Mouse (Mus musculus) forebrain, embryonic 12.5 days (tissue): ENCODE results near the gene Cfp. TPM values are rescaled to one million over a fixed set of nuclear protein-coding genes. Genes with fewer than 3 reads are reported as not detected.

Experiments used
- ATAC-seq: fragments of 200-750 bp; cut with Nextera tagmentation; 2 replicates; pipeline ENCODE4 v1.8.0; 2017; ENCODE audit warnings: moderate TSS enrichment; ENCODE audit not compliant: low FRiP score
- H3K27ac ChIP-seq: fragments of 300-500 bp; sonication (generic); 2 replicates; pipeline ENCODE4 v1.5.1; 2016; ENCODE audit warnings: mild to moderate bottlenecking
- H3K27me3 ChIP-seq: fragments of 300-500 bp; sonication (generic); 2 replicates; pipeline ENCODE4 v1.6.1; 2016; ENCODE audit warnings: mild to moderate bottlenecking
- H3K36me3 ChIP-seq: fragments of 300-500 bp; sonication (generic); replicated peaks from 2 replicates; pipeline ENCODE4 v1.6.1; 2016; ENCODE audit warnings: mild to moderate bottlenecking
- H3K4me1 ChIP-seq: fragments of 300-500 bp; sonication (generic); 2 replicates; pipeline ENCODE4 v1.6.1; 2016
- H3K4me2 ChIP-seq: fragments of 300-500 bp; sonication (generic); 2 replicates; pipeline ENCODE4 v1.6.1; 2016; ENCODE audit warnings: mild to moderate bottlenecking, moderate library complexity
- H3K4me3 ChIP-seq: fragments of 300-500 bp; sonication (generic); replicated peaks from 2 replicates; pipeline ENCODE4 v1.5.1; 2016; ENCODE audit warnings: mild to moderate bottlenecking
- H3K9ac ChIP-seq: fragments of 300-500 bp; sonication (generic); 2 replicates; pipeline ENCODE4 v1.6.1; 2016; ENCODE audit warnings: mild to moderate bottlenecking
- H3K9me3 ChIP-seq: fragments of 300-500 bp; sonication (generic); 2 replicates; pipeline ENCODE4 v1.6.1; 2016
- WGBS: fragments of 180-500 bp; shearing (Covaris S2); methylation state at CpG from one replicate; pipeline ENCODE4 v1.1.7; 2016; 5-methylcytosine and 5-hydroxymethylcytosine counted together
- polyA plus RNA-seq: library from polyadenylated mRNA; unstranded; fragments of >200 nt; fragmentation: Nextera tagmentation; extraction: Ambion mirVana; gene quantifications from 2 replicates; pipeline ENCODE4 v1.2.1, GENCODE M21; 2016

The Cfp gene
- polyA plus RNA-seq, 1 experiment from 2014 or later = 4.2 TPM

DNA sequence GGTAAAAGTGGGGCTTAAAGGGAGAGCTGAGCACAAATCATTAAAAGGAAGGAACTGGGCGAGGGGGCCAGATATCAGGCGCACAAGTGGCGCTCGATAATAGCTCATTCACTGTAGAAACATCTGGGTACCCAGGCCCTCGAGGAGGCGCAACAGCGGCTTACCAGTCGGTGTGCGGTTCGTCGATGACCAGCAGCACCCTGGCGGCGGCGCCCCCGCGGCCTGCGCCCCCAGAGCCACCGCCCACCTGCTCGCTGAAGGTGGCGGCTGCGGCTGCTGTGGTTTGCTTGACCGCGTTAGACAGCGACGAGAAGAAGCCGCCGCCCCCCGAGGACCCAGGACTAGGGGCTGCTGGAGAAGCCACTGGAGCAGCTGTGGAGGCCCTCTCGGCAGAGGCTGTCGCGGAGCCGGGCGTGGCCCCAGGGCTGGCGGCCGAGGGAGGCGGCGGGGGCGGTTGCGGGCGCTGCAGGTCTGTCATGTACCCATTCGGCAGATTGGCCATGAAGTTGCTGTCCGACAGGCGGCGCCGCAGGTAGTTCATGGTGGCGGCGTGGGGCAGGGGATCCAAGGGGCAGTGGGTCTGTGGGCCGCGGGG is 11.0 kb downstream of the Cfp start:
- Histone ChIP-seq H3K4me2 (peak overlapping the region; percentile 65), H3K36me3 (0 out of 2 replicates have a peak, but pooled peaks cover 2% of the 10 kb centered on the region), H3K4me1 (no peaks in the 10 kb centered on the region), H3K9me3 (no peaks in the 10 kb centered on the region), H3K27me3 (no peaks in the 10 kb centered on the region), H3K27ac (0 out of 2 replicates have a peak overlapping the region, but pooled peaks have one; percentile 36), H3K9ac (peak overlapping the region; percentile 56), H3K4me3 (peak overlapping the region; percentile 52)
- ATAC-seq = peak; percentile 74
- 17% methylated on average over 47 of the region's 49 CpGs for WGBS

DNA sequence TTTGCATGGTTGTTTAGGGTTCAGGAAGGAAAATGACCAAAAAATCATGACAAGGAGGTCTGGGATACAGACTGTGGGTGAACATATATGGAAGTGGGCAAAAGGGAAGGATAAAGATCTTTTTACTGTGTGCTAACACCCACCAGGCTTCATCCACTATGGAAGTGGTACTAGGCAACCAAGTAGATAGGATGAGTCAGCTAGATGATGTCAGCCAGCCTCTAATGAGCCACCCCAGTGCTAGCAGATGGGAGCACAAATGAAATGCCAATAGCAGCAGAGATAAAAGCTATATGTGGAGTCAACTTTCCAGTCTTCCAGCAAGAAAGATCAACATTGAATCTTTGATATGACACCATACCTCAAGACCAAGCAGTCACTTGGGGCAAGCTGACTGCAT is 16.3 kb downstream of the Cfp start:
- Histone ChIP-seq H3K27me3 (no peaks in the 10 kb centered on the region), H3K36me3 (no peaks in the 10 kb centered on the region), H3K9me3 (no peaks in the 10 kb centered on the region), H3K4me2 (no peak overlapping the region), H3K4me3 (no peak overlapping the region), H3K27ac (no peak overlapping the region), H3K4me1 (no peaks in the 10 kb centered on the region), H3K9ac (no peak overlapping the region)
- ATAC-seq = no peak

GRCm38 (mm10) chrX:20913726-20914125 is 17.6 kb downstream of the Cfp start:
- WGBS = 83% methylated on average over 6 of the region's 6 CpGs
- no peaks in the 10 kb centered on the region; the same call in 1 of the 2 replicates for H3K36me3 ChIP-seq

GRCm38 (mm10) chrX:20910074-20910473 is 21.3 kb downstream of the Cfp start:
- no peaks in the 10 kb centered on the region; the same call in 1 of the 2 replicates for H3K36me3 ChIP-seq
- no peak overlapping the region for H3K9ac ChIP-seq
- no peaks in the 10 kb centered on the region for H3K4me1 ChIP-seq
- no peak for ATAC-seq
- WGBS = 55% methylated on average over 3 of the region's 3 CpGs
- H3K27ac ChIP-seq = no peak overlapping the region
- H3K4me2 ChIP-seq = no peak overlapping the region
- H3K9me3 ChIP-seq = no peaks in the 10 kb centered on the region
- H3K27me3 ChIP-seq = no peaks in the 10 kb centered on the region
- no peak overlapping the region for H3K4me3 ChIP-seq

More at GRCm38 (mm10) chrX:20913726-20914125, 17.6 kb downstream of the Cfp start:
- no peak overlapping the region for H3K4me3 ChIP-seq
- no peaks in the 10 kb centered on the region for H3K4me1 ChIP-seq
- H3K27ac ChIP-seq = no peak overlapping the region
- no peaks in the 10 kb centered on the region for H3K9me3 ChIP-seq
- no peak for ATAC-seq
- H3K9ac ChIP-seq = no peak overlapping the region
- H3K4me2 ChIP-seq = no peak overlapping the region
- H3K27me3 ChIP-seq = no peaks in the 10 kb centered on the region

Other genes starting within 250 kb of the Cfp start
- 136 and 142 TPM in 2 replicates for gene Cdk16, start 243.6 kb downstream of the Cfp start, polyA plus RNA-seq
- 72.8 and 77.7 TPM in 2 replicates for gene Usp11, start 227.6 kb downstream of the Cfp start, polyA plus RNA-seq
- 132 and 133 TPM in 2 replicates for gene Araf, start 133.7 kb downstream of the Cfp start, polyA plus RNA-seq
- gene Timp1, start 61.4 kb downstream of the Cfp start, polyA plus RNA-seq = 3.3 and 4.2 TPM in 2 replicates
- 15.4 and 17.8 TPM in 2 replicates for gene Syn1, start 10.6 kb downstream of the Cfp start, polyA plus RNA-seq
- gene Elk1, start 19.1 kb upstream of the Cfp start, polyA plus RNA-seq = 20.2 and 20.4 TPM in 2 replicates
- gene Uxt, start 30.5 kb upstream of the Cfp start, polyA plus RNA-seq = 56.5 and 59.3 TPM in 2 replicates
- gene Zfp182, start 130.8 kb upstream of the Cfp start, polyA plus RNA-seq = 8.1 and 8.4 TPM in 2 replicates
- not detected in 2 replicates for gene Spaca5, start 136.9 kb upstream of the Cfp start, polyA plus RNA-seq
- 2.6 and 3.2 TPM in 2 replicates for gene Zfp300, start 158.0 kb upstream of the Cfp start, polyA plus RNA-seq
- not detected in 2 replicates for gene Ssxa1, start 184.3 kb upstream of the Cfp start, polyA plus RNA-seq
- gene Gm21876, start 244.1 kb upstream of the Cfp start, polyA plus RNA-seq = not detected in 2 replicates